Mouse (Mus musculus) lung, embryonic 14.5 days (tissue): ENCODE measurements around the gene Alpk1. TPM values are rescaled to one million over a fixed set of nuclear protein-coding genes. Genes with fewer than 3 reads are reported as not detected.

Experiments
- ATAC-seq: fragments of 200-750 bp; cut with Nextera tagmentation; 2 replicates; pipeline ENCODE4 v1.8.0; 2017; ENCODE audit warnings: mild to moderate bottlenecking, moderate TSS enrichment, moderate library complexity; ENCODE audit not compliant: insufficient read depth
- DNase-seq: peaks from one replicate; pipeline ENCODE4 v3.0.0-alpha.2; 2015
- H3K27ac ChIP-seq: fragments of 300-500 bp; sonication (generic); 2 replicates; pipeline ENCODE4 v1.5.1; 2014; ENCODE audit warnings: low read depth, mild to moderate bottlenecking, moderate library complexity
- H3K27me3 ChIP-seq: fragments of 300-500 bp; sonication (generic); 2 replicates; pipeline ENCODE4 v1.6.1; 2014; ENCODE audit warnings: low read length, control low read depth; ENCODE audit not compliant: insufficient read depth
- H3K36me3 ChIP-seq: fragments of 300-500 bp; sonication (generic); 2 replicates; pipeline ENCODE4 v1.6.1; 2014; ENCODE audit warnings: control low read depth; ENCODE audit not compliant: insufficient read depth
- H3K4me1 ChIP-seq: fragments of 300-500 bp; sonication (generic); 2 replicates; pipeline ENCODE4 v1.6.1; 2014; ENCODE audit warnings: antibody characterized with exemption, control low read depth; ENCODE audit not compliant: insufficient read depth
- H3K4me2 ChIP-seq: fragments of 300-500 bp; sonication (generic); 2 replicates; pipeline ENCODE4 v1.6.1; 2014; ENCODE audit warnings: mild to moderate bottlenecking
- H3K4me3 ChIP-seq: fragments of 300-500 bp; sonication (generic); 2 replicates; pipeline ENCODE4 v1.5.1; 2014; ENCODE audit warnings: low read depth, low read length
- H3K9ac ChIP-seq: fragments of 300-500 bp; sonication (generic); 2 replicates; pipeline ENCODE4 v1.6.1; 2014
- H3K9me3 ChIP-seq: fragments of 300-500 bp; sonication (generic); 2 replicates; pipeline ENCODE4 v1.6.1; 2016; ENCODE audit warnings: low read depth, low read length, control low read depth
- CTCF ChIP-seq: IDR thresholded peaks from 2 replicates; pipeline ENCODE4 v1.5.1; 2016; ENCODE audit warnings: antibody characterized with exemption, low read depth
- WGBS: fragments of 180-500 bp; shearing (Covaris S2); extraction: QIAGEN DNeasy Blood & Tissue Kit; methylation state at CpG from one replicate; pipeline ENCODE4 v1.1.7; 2014; 5-methylcytosine and 5-hydroxymethylcytosine counted together
- polyA plus RNA-seq: library from polyadenylated mRNA; unstranded; fragments of >200 nt; fragmentation: Nextera tagmentation; extraction: Ambion mirVana; gene quantifications from 2 replicates; pipeline ENCODE4 v1.2.1, GENCODE M21; 2014

Gene Alpk1
- polyA plus RNA-seq, 1 experiment from 2014 or later: 1.3 TPM

DNA sequence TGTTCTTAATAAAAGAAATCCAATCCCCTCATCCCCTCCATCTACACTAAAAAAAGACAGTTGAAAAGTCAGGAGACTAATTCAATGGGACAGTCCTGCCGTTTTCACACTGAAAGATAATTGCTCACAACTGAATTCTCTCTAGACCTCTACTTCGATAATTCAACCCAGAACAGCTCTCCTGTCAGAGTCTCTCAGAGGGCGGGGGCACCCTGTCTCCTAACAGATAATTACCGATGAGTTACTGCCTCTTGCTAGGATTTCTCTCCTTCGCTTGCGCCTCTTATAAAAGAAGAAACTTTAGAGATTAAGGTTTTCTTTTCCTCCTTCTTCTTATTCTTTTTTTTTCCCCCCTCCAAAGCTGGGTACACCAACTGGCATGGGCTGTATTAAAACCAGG is 34.8 kb downstream of the Alpk1 start:
- H3K27me3 ChIP-seq: peaks cover 9% of the 10 kb centered on the region; the same call in 1 of the 2 replicates
- H3K4me1 ChIP-seq: no peaks in the 10 kb centered on the region
- no peaks in the 10 kb centered on the region for H3K36me3 ChIP-seq
- no peaks in the 10 kb centered on the region for H3K9me3 ChIP-seq
- TF ChIP-seq CTCF: no peak
- no peak overlapping the region for H3K4me3 ChIP-seq
- no peak for ATAC-seq
- H3K9ac ChIP-seq: no peak overlapping the region
- 23% methylated on average over 6 of the region's 6 CpGs for WGBS
- no peak for DNase-seq
- H3K27ac ChIP-seq: no peak overlapping the region
- H3K4me2 ChIP-seq: no peak overlapping the region

- ATAC-seq: no peak
- TF ChIP-seq CTCF: no peak
- 79% methylated on average over 14 of the region's 14 CpGs for WGBS
- no peak for DNase-seq
- H3K36me3 ChIP-seq: no peaks in the 10 kb centered on the region
- H3K9me3 ChIP-seq: no peaks in the 10 kb centered on the region
- H3K27ac ChIP-seq: no peak overlapping the region
- peaks cover 8% of the 10 kb centered on the region; the same call in 1 of the 2 replicates for H3K27me3 ChIP-seq
- no peak overlapping the region for H3K4me2 ChIP-seq
- H3K4me1 ChIP-seq: no peaks in the 10 kb centered on the region
- no peak overlapping the region for H3K4me3 ChIP-seq
- no peak overlapping the region for H3K9ac ChIP-seq
These were observed 36.5 kb downstream of the Alpk1 start for GRCm38 (mm10) chr3:127743614-127744365.

GRCm38 (mm10) chr3:127741473-127741872 is 38.9 kb downstream of the Alpk1 start:
- Histone ChIP-seq H3K27ac (no peak overlapping the region), H3K4me2 (no peak overlapping the region), H3K9ac (no peak overlapping the region), H3K27me3 (no peaks in the 10 kb centered on the region), H3K4me1 (no peaks in the 10 kb centered on the region), H3K9me3 (no peaks in the 10 kb centered on the region), H3K4me3 (no peak overlapping the region), H3K36me3 (no peaks in the 10 kb centered on the region)
- peak; percentile 57 for TF ChIP-seq CTCF
- WGBS: 91% methylated on average over 3 of the region's 3 CpGs
- ATAC-seq: no peak
- DNase-seq: no peak

- H3K27ac ChIP-seq: no peak overlapping the region
- 89% methylated on average over 5 of the region's 5 CpGs for WGBS
- TF ChIP-seq CTCF: no peak
- no peaks in the 10 kb centered on the region for H3K4me1 ChIP-seq
- H3K4me2 ChIP-seq: no peak overlapping the region
- no peak for DNase-seq
- no peak for ATAC-seq
- H3K36me3 ChIP-seq: no peaks in the 10 kb centered on the region
- H3K4me3 ChIP-seq: no peak overlapping the region
- H3K9ac ChIP-seq: no peak overlapping the region
- H3K9me3 ChIP-seq: no peaks in the 10 kb centered on the region
- H3K27me3 ChIP-seq: no peaks in the 10 kb centered on the region
These were observed 42.5 kb downstream of the Alpk1 start for GRCm38 (mm10) chr3:127737876-127738275.

DNA sequence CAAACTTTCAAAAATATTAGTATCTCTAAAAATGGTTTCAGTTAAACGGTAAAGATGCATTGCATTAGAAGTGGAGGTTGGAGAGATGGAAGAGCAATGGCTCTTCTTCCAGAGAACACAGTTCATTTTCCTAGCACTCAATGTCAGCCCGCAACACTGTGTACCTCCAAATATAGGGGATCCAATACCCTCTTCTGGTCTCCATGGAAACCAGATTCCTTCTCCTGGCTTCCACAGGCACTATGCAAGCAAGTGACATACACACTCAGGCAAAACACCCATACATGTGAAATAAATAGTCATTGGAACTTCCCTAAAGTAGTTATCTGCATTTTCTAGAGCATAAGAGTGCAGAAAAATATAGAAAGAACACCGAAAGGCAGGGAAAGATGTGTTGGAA is 44.9 kb downstream of the Alpk1 start:
- no peak for ATAC-seq

GRCm38 (mm10) chr3:127729513-127730137 is 50.7 kb downstream of the Alpk1 start:
- Histone ChIP-seq H3K27ac (no peak overlapping the region), H3K9ac (no peak overlapping the region), H3K4me3 (no peak overlapping the region), H3K36me3 (no peaks in the 10 kb centered on the region), H3K27me3 (no peaks in the 10 kb centered on the region), H3K4me2 (no peak overlapping the region), H3K4me1 (no peaks in the 10 kb centered on the region), H3K9me3 (no peaks in the 10 kb centered on the region)
- no peak for TF ChIP-seq CTCF
- ATAC-seq (no peak), DNase-seq (no peak)
- 78% methylated on average over 14 of the region's 14 CpGs for WGBS

More for the DNA sequence above, 44.9 kb downstream of the Alpk1 start:
- H3K4me1 ChIP-seq: no peaks in the 10 kb centered on the region
- H3K9ac ChIP-seq: no peak overlapping the region
- H3K27me3 ChIP-seq: no peaks in the 10 kb centered on the region
- no peak for DNase-seq
- no peak overlapping the region for H3K4me2 ChIP-seq
- WGBS: 63% methylated on average over 3 of the region's 3 CpGs
- H3K4me3 ChIP-seq: no peak overlapping the region
- no peak for TF ChIP-seq CTCF
- no peaks in the 10 kb centered on the region for H3K9me3 ChIP-seq
- H3K27ac ChIP-seq: no peak overlapping the region
- H3K36me3 ChIP-seq: no peaks in the 10 kb centered on the region

DNA sequence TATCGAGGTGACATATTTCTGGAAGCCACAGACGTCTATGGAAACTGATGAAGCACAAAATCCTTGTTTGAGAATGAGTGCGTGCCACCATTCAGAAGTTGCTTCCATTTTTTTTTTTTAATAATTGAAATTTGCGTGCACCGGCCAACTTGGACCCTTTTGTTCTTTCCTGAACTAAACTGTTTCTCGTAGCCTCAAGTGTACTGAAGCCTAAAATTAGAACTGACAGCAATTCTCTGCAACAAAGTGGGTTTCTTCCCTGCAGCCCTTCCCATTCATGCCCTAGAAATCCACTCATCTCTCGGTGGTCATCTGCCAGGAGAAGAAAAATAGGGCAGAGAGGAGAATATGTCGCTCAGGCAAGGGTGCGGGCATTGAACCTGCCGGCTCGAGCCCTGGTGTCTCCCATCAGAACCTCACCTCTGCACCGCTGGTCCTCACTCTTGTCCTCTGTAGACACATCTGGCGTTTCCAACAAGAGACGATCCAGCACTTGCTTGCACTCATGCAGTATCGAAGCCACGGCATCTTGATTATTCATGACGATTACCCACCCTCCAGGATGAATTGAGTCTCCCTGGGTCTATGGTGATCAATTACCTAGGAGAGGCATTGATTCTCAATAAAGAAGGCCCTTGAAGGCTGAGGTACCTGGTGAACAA is 51.3 kb downstream of the Alpk1 start:
- no peak overlapping the region for H3K9ac ChIP-seq
- no peak for DNase-seq
- H3K36me3 ChIP-seq: no peaks in the 10 kb centered on the region
- TF ChIP-seq CTCF: no peak
- H3K4me3 ChIP-seq: no peak overlapping the region
- H3K27me3 ChIP-seq: no peaks in the 10 kb centered on the region
- ATAC-seq: no peak
- H3K4me2 ChIP-seq: no peak overlapping the region
- no peaks in the 10 kb centered on the region for H3K4me1 ChIP-seq
- 88% methylated on average over 17 of the region's 17 CpGs for WGBS
- no peaks in the 10 kb centered on the region for H3K9me3 ChIP-seq
- no peak overlapping the region for H3K27ac ChIP-seq
